Mouse (Mus musculus) hindbrain, embryonic 10.5 days (tissue): ENCODE results near the gene Aatf. TPM values are rescaled to one million over a fixed set of nuclear protein-coding genes. Genes with fewer than 3 reads are reported as not detected.
A peak's percentile ranks its signal among the peaks of the same experiment; 100 is the strongest.

Experiments used
- DNase-seq: peaks from one replicate; pipeline ENCODE4 v3.0.0-alpha.2; 2017; ENCODE audit warnings: low spot score
- H3K27ac ChIP-seq: fragments of 300-500 bp; sonication (generic); 2 replicates; pipeline ENCODE4 v1.5.1; 2016; ENCODE audit warnings: mild to moderate bottlenecking, moderate library complexity
- H3K27me3 ChIP-seq: fragments of 300-500 bp; sonication (generic); 2 replicates; pipeline ENCODE4 v1.6.1; 2016; ENCODE audit warnings: mild to moderate bottlenecking; ENCODE audit not compliant: poor library complexity, insufficient read depth, severe bottlenecking
- H3K36me3 ChIP-seq: fragments of 300-500 bp; sonication (generic); 2 replicates; pipeline ENCODE4 v1.6.1; 2016; ENCODE audit warnings: mild to moderate bottlenecking, moderate library complexity
- H3K4me1 ChIP-seq: fragments of 300-500 bp; sonication (generic); replicated peaks from 2 replicates; pipeline ENCODE4 v1.6.1; 2016; ENCODE audit warnings: mild to moderate bottlenecking
- H3K4me3 ChIP-seq: fragments of 300-500 bp; sonication (generic); 2 replicates; pipeline ENCODE4 v1.5.1; 2016; ENCODE audit warnings: mild to moderate bottlenecking, moderate library complexity
- H3K9me3 ChIP-seq: fragments of 300-500 bp; sonication (generic); 2 replicates; pipeline ENCODE4 v1.6.1; 2016; ENCODE audit warnings: mild to moderate bottlenecking, moderate library complexity
- WGBS: fragments of 180-500 bp; shearing (Covaris S2); methylation state at CpG from one replicate; pipeline ENCODE4 v1.1.7; 2016; 5-methylcytosine and 5-hydroxymethylcytosine counted together
- polyA plus RNA-seq: library from polyadenylated mRNA; unstranded; fragments of >200 nt; fragmentation: Nextera tagmentation; extraction: Ambion mirVana; gene quantifications from 2 replicates; pipeline ENCODE4 v1.2.1, GENCODE M21; 2016

Gene Aatf
- polyA plus RNA-seq, 1 experiment from 2014 or later, result 46.8 TPM

GRCm38 (mm10) chr11:84376510-84377365 lies 136.6 kb downstream of the Aatf start:
- Histone ChIP-seq H3K27me3 (no peaks in the 10 kb centered on the region), H3K27ac (no peak overlapping the region), H3K4me3 (no peak overlapping the region), H3K9me3 (no peaks in the 10 kb centered on the region), H3K4me1 (peaks cover 15% of the 10 kb centered on the region), H3K36me3 (peaks cover 29% of the 10 kb centered on the region)
- DNase-seq, result no peak
- 77% methylated on average over 13 of the region's 13 CpGs for WGBS

GRCm38 (mm10) chr11:84375951-84376496 lies 137.3 kb downstream of the Aatf start:
- peaks cover 12% of the 10 kb centered on the region for H3K4me1 ChIP-seq
- WGBS, result 70% methylated on average over 3 of the region's 3 CpGs
- no peak for DNase-seq

GRCm38 (mm10) chr11:84373122-84373521 lies 140.2 kb downstream of the Aatf start:
- H3K4me3 ChIP-seq, result no peak overlapping the region
- 93% methylated on average over 4 of the region's 4 CpGs for WGBS

More at GRCm38 (mm10) chr11:84375951-84376496, 137.3 kb downstream of the Aatf start:
- Histone ChIP-seq H3K4me3 (no peak overlapping the region), H3K9me3 (no peaks in the 10 kb centered on the region), H3K27me3 (no peaks in the 10 kb centered on the region), H3K36me3 (peaks cover 34% of the 10 kb centered on the region), H3K27ac (peak overlapping the region; percentile 53; the same call in 1 of the 2 replicates)

More at GRCm38 (mm10) chr11:84373122-84373521, 140.2 kb downstream of the Aatf start:
- peaks cover 36% of the 10 kb centered on the region for H3K36me3 ChIP-seq
- H3K4me1 ChIP-seq, result peaks cover 12% of the 10 kb centered on the region
- H3K27ac ChIP-seq, result peak overlapping the region; percentile 31; the same call in 1 of the 2 replicates
- no peaks in the 10 kb centered on the region for H3K9me3 ChIP-seq
- no peaks in the 10 kb centered on the region for H3K27me3 ChIP-seq
- DNase-seq, result no peak

Other genes with a start within 250 kb of the Aatf start
- 9.8 and 30.5 TPM in 2 replicates for gene Lhx1, start 12.0 kb upstream of the Aatf start, polyA plus RNA-seq